Mouse (Mus musculus): ENCODE measurements around the gene Tex21. TPM values are rescaled to one million over a fixed set of nuclear protein-coding genes. Genes with fewer than 3 reads are reported as not detected.
"Not testable (repeated sequence)": the region's sequence is repeated elsewhere in the genome, so short reads cannot be mapped to it uniquely, and the experiment has no call there.

The Tex21 gene
- polyA plus RNA-seq, 1 experiment from 2014 or later, result not detected

DNA sequence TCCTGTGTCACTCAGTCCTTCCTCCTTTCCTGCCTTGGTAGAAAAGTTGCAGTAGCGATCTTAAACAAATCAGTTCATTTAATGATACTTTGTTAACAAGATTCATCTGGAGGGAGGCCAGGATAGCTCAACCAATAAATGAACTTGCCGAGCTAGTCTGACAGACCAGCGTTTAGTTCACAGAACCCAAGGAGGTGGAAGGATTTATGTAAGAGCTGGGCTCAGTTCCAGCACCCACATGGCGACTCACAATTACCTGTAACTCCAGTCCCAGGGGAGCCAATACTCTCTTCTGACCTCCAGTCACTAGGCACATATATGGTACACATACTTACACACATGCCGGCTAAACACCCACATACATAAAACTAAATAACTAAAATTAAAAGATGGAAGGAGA, 67.5 kb downstream of the Tex21 start:
- WGBS, result 41% methylated on average over 5 of the region's 5 CpGs

DNA sequence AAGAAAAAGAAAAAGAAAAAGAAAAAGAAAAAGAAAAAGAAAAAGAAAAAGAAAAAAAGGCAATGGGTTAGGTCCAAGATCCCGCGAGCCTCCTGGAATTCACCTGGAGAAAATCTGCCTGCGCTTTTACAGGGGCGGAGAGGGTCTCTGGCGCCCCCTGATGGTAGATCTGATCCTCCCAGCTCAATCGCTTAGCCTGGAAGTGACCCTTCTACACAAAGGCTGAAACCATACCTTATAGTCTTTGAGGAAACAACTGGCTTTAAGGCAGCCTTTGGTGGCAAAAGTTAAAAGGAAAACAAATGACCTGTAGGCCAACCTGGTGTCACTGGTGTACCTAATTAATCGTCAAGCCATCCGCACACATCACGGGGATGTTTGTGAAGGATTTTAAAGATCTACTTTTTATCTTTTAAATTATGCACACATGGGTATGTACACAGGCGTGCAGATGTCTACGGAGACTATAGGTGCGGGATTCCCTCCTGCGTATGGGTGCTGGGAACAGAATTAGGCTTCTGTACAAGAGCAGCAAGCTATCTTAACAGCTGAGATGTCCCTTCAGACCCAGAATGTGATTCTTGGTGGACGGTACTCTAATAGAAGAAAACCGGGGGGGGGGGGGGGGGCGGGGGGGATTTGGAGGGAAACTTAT, 68.6 kb downstream of the Tex21 start:
- H3K27me3 ChIP-seq (replicated peaks; ENCODE audit: control insufficient read depth, insufficient read depth, low read length), result peaks cover 6% of the 10 kb centered on the region
- WGBS, result 37% methylated on average over 16 of the region's 16 CpGs
- peaks cover 9% of the 10 kb centered on the region for H3K4me1 ChIP-seq (replicated peaks; ENCODE audit: control insufficient read depth, insufficient read depth, low read length)
- ATAC-seq, result 0 out of 2 replicates have a peak, but pooled peaks have one; percentile 45
- H3K4me2 ChIP-seq (ENCODE audit: low read length), result peak overlapping the region; percentile 99
- H3K4me3 ChIP-seq (replicated peaks; ENCODE audit: low read length), result no peak overlapping the region; the same call in 1 of the 2 replicates
- no peak overlapping the region for H3K27ac ChIP-seq (ENCODE audit: low read length)
- no peaks in the 10 kb centered on the region for H3K36me3 ChIP-seq (ENCODE audit: control insufficient read depth, insufficient read depth)
- H3K9ac ChIP-seq (replicated peaks; ENCODE audit: low read depth, low read length), result no peak overlapping the region
- no peaks in the 10 kb centered on the region for H3K9me3 ChIP-seq (ENCODE audit: control insufficient read depth, low read length)

More for the DNA sequence above, 67.5 kb downstream of the Tex21 start:
- H3K36me3 ChIP-seq (ENCODE audit: control insufficient read depth, insufficient read depth), result no peaks in the 10 kb centered on the region
- no peak for ATAC-seq
- peaks cover 6% of the 10 kb centered on the region for H3K27me3 ChIP-seq (replicated peaks; ENCODE audit: control insufficient read depth, insufficient read depth, low read length)
- no peak overlapping the region for H3K27ac ChIP-seq (ENCODE audit: low read length)
- H3K4me3 ChIP-seq (replicated peaks; ENCODE audit: low read length), result no peak overlapping the region
- no peaks in the 10 kb centered on the region for H3K9me3 ChIP-seq (ENCODE audit: control insufficient read depth, low read length)
- H3K4me2 ChIP-seq (ENCODE audit: low read length), result no peak overlapping the region
- H3K9ac ChIP-seq (replicated peaks; ENCODE audit: low read depth, low read length), result no peak overlapping the region
- H3K4me1 ChIP-seq (replicated peaks; ENCODE audit: control insufficient read depth, insufficient read depth, low read length), result peaks cover 9% of the 10 kb centered on the region

DNA sequence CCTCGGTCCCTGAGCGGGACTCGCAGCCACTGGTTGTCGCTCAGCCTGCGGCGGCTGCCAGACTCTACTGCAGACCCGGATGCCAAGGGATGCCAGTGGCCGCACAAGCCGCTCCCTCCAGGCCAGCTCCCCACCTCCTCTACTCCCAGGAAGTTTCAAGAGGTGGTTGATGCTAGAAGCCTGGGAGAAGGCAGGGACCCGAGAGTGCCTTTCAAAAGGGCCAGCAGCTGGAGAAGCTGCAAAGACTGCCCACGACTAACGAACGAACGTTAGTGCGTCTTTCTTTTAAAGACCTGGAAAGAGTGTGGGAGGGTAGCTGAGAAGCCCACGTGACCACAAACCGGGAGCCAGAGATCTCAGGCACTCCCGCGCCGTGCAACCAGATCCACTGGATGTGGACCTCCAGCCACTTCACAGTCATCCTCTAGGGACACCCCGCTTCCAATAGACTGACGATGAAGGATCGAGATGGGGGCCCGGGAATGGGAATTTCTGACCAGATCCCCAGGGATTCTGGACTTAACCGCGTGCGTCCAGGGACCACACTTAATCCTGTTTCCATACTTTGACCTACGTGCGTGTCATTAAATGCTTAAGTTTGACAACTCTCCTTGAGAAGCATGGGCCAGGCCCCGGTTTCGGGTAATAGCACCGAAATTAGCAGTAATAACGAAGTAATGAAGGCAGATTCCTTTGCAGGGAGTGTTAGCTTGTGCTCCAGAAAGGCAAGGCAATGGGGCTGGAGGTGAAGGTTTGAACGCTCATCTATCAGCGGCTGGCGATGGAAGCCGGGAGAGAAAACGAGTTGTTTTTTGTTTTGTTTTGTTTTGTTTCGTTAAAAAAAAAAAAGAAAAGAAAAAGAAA, 69.3 kb downstream of the Tex21 start, which contains the start of gene Esr2:
TSS of gene Esr2 (minus strand) at position 260 of the 864 bp plus-strand sequence.
- no peaks in the 10 kb centered on the region for H3K9me3 ChIP-seq (ENCODE audit: control insufficient read depth, low read length)
- no peaks in the 10 kb centered on the region for H3K36me3 ChIP-seq (ENCODE audit: control insufficient read depth, insufficient read depth)
- H3K4me3 ChIP-seq (replicated peaks; ENCODE audit: low read length), result peak within 1 kb of the TSS; percentile 50
- H3K27me3 ChIP-seq (replicated peaks; ENCODE audit: control insufficient read depth, insufficient read depth, low read length), result peaks cover 6% of the 10 kb centered on the region
- ATAC-seq, result peak; percentile 69
- under 1% methylated on average over 39 of the region's 39 CpGs for WGBS
- H3K4me1 ChIP-seq (replicated peaks; ENCODE audit: control insufficient read depth, insufficient read depth, low read length), result peaks cover 9% of the 10 kb centered on the region
- H3K4me2 ChIP-seq (ENCODE audit: low read length), result peak within 1 kb of the TSS; percentile 99
- no peak within 1 kb of the TSS for H3K27ac ChIP-seq (ENCODE audit: low read length)
- H3K9ac ChIP-seq (replicated peaks; ENCODE audit: low read depth, low read length), result peak within 1 kb of the TSS; percentile 12

DNA sequence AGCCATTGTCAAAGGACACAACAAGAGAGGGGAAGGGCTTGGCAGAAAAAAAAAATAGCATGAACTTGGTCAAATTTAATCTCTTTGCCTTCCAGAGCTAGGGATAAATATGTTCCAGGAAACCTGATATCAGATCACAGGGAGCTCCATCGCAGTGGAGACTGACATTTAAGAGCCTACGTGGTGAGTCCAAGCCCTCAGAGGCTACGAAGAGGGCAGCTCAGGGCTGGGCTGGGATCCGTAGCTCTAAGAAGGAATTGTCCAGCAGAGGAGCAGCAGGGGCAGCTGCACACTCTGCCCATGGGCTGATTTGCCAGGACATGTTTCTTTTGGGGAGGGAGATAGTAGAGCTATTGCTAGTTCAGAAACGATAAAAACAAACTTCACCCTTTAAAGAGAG, 80.9 kb downstream of the Tex21 start:
- Histone ChIP-seq H3K27me3 (replicated peaks; ENCODE audit: control insufficient read depth, insufficient read depth, low read length) (no peaks in the 10 kb centered on the region), H3K4me1 (replicated peaks; ENCODE audit: control insufficient read depth, insufficient read depth, low read length) (no peaks in the 10 kb centered on the region), H3K36me3 (ENCODE audit: control insufficient read depth, insufficient read depth) (no peaks in the 10 kb centered on the region), H3K9me3 (ENCODE audit: control insufficient read depth, low read length) (no peaks in the 10 kb centered on the region), H3K27ac (ENCODE audit: low read length) (no peak overlapping the region), H3K9ac (replicated peaks; ENCODE audit: low read depth, low read length) (no peak overlapping the region), H3K4me3 (replicated peaks; ENCODE audit: low read length) (no peak overlapping the region), H3K4me2 (ENCODE audit: low read length) (no peak overlapping the region)
- WGBS, result 68% methylated on average over 5 of the region's 5 CpGs
- no peak for ATAC-seq

DNA sequence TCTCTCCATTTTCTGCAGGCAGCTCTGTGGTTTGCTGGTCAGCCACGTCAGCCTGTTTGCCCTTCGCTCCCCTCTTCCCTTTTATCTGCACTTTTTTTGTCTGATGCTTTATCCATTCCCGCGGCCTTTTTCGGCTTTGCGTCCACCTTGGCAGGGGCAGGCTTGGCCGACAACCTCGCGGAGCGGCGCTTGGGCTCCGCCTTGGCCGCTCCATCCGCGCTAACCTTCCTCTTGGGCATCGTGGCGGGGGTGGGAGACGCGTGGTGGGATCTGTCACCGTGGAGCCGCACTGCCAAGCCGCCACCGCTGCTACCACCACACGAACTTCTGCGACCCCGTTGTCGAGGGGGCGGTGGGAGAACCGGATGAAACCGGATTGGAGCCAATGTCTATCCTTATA, 94.2 kb downstream of the Tex21 start:
- Histone ChIP-seq H3K9ac (replicated peaks; ENCODE audit: low read depth, low read length) (peak overlapping the region; percentile 36; the same call in 1 of the 2 replicates), H3K4me2 (ENCODE audit: low read length) (peak overlapping the region; percentile 48), H3K4me3 (replicated peaks; ENCODE audit: low read length) (peak overlapping the region; percentile 31)
- H3K27ac ChIP-seq (ENCODE audit: low read length); H3K9me3 ChIP-seq (ENCODE audit: control insufficient read depth, low read length); H3K4me1 ChIP-seq (replicated peaks; ENCODE audit: control insufficient read depth, insufficient read depth, low read length); H3K27me3 ChIP-seq (replicated peaks; ENCODE audit: control insufficient read depth, insufficient read depth, low read length); H3K36me3 ChIP-seq (ENCODE audit: control insufficient read depth, insufficient read depth); ATAC-seq: not testable (repeated sequence)
- WGBS, result 6% methylated on average over 30 of the region's 30 CpGs

Other genes starting within 250 kb of the Tex21 start
- 0.12 and 0.28 TPM in 2 replicates for gene Esr2, start 69.5 kb downstream of the Tex21 start, polyA plus RNA-seq (2015; fragmentation: Nextera tagmentation; extraction: Ambion mirVana)
- 47.8 and 51.0 TPM in 2 replicates for gene Mthfd1, start 8.6 kb upstream of the Tex21 start, polyA plus RNA-seq (2015; fragmentation: Nextera tagmentation; extraction: Ambion mirVana)
- 8.2 and 10.3 TPM in 2 replicates for gene Akap5, start 78.1 kb upstream of the Tex21 start, polyA plus RNA-seq (2015; fragmentation: Nextera tagmentation; extraction: Ambion mirVana)
- 16.5 and 17.1 TPM in 2 replicates for gene Zbtb25, start 122.9 kb upstream of the Tex21 start, polyA plus RNA-seq (2015; fragmentation: Nextera tagmentation; extraction: Ambion mirVana)
- 4.6 and 5.5 TPM in 2 replicates for gene Zbtb1, start 123.5 kb upstream of the Tex21 start, polyA plus RNA-seq (2015; fragmentation: Nextera tagmentation; extraction: Ambion mirVana)
- 5.4 and 6.2 TPM in 2 replicates for gene Hspa2, start 157.4 kb upstream of the Tex21 start, polyA plus RNA-seq (2015; fragmentation: Nextera tagmentation; extraction: Ambion mirVana)
- gene Ppp1r36, start 170.8 kb upstream of the Tex21 start, polyA plus RNA-seq (2015; fragmentation: Nextera tagmentation; extraction: Ambion mirVana), result 0.73 and 0.87 TPM in 2 replicates